Mouse (Mus musculus) kidney, postnatal 10 days (tissue): Measurements from ENCODE around the gene Mtmr6.

Experiments
- DNase-seq: peaks from one replicate; pipeline ENCODE4 v3.0.0; 2021; ENCODE audit warnings: mixed read lengths

The Mtmr6 gene

GRCm38 (mm10) chr14:60264990-60265876, at the start of gene Mtmr6:
Gene Mtmr6, plus strand, starts transcription at chr14:60265228.
- peak; percentile 96 for DNase-seq

DNA sequence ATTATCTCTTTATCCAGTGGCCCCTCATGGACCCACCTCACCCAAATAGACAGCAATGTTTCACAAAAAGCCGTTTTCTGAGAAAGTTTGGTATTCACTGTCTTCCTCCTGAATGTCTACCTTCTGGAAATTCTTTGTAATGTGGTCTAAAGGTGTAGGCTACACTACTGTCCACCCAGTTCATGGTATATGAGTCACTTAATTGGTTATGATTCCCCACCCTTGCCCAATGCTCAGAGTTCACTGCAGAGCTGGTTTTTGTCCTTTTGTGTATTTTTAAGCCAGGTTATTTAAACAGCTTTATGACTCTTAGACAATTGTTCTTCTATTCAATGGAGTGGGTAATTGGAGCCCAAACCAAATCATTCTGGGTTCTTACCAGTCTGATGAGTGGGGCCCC, 48.9 kb upstream of the Mtmr6 start:
- no peak for DNase-seq

GRCm38 (mm10) chr14:60217616-60218015, 47.4 kb upstream of the Mtmr6 start:
- no peak for DNase-seq

GRCm38 (mm10) chr14:60219886-60220285, 45.1 kb upstream of the Mtmr6 start:
- DNase-seq, result no peak

- DNase-seq, result no peak
Observed at GRCm38 (mm10) chr14:60238551-60238950, 26.5 kb upstream of the Mtmr6 start.

GRCm38 (mm10) chr14:60250366-60250765, 14.7 kb upstream of the Mtmr6 start:
- DNase-seq, result no peak

DNA sequence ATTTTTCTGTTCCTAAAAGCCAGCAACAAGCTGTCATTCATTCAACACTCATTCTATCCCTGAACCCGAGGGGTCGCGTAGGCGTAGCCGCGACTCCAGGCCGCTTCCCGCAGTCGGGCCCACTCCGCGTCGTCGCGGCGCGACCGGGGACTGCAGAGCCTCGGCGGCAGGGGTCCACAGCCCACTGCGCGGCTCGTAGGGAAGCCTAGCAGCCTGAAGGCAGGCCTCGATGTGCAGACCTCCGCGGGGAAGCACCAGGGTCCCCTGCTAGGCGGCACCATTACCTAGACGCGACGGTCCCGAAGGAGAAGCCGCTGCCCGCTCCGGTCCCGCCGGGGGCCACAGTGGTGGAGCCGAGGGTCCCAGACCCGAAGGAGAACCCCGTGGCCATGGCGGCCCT, 14.1 kb upstream of the Mtmr6 start:
- DNase-seq, result no peak

DNA sequence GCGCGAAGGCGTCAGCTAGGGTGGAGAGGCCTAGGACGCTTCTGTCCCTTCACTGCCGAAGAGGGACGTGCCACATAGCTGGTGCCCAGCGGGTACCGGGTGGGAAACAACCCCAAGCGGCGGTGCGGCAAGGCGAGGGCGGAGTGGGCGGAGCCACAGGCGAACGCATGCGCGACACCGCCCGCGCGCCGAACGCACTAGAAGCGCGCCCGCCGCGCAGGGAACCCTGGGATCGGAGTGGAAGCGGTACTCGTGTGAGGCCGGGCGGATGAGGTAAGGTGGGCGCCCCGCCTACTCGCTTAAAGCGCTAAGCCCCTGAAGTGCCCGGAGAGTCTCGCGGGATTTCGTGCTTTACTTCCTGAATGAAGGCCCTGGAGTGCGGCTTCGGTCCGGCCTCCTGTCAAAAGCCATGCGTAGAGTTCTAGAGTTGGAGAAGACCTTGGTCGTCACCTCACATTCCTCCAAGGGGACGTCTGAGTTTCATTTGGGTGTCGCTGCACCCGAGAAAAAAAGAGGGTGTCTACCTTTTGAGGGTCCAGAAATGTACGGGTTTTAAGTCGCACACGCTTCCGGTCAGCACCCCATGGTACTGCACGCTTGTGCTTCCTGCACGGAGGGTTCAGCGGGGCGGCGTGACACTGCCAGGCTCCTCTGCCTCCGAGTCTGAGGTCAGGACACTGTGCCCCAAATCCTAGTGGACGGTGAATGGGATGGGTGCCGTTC, 13.6 kb upstream of the Mtmr6 start, which contains the start of the genes Nupl1 and Gm49336:
Nupl1 (minus strand) TSS at position 151 of the 723 bp plus-strand sequence.
Gm49336 (minus strand) TSS at position 227 of the 723 bp plus-strand sequence.
- DNase-seq, result peak; percentile 99

GRCm38 (mm10) chr14:60252004-60253000, 12.7 kb upstream of the Mtmr6 start:
- peak; percentile 41 for DNase-seq

DNA sequence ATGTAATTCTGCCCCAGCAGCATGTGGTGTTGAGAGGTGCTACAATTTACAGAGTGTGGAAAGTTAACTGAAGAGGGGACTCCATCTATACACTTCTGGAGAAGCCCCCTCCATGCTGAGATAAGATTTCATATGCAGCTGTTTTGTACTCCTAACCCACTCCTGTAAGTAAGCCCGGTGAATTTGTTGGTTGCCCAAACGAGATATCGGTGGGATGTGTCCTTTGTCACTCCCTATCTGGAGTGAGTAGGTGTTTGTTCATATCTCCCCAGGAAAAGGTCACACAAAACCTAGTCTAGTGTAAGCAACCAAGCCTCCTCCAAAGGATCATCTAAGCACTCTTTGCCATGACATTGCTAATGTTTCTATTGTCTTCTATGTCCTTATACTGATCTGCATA, 11.6 kb upstream of the Mtmr6 start:
- no peak for DNase-seq

GRCm38 (mm10) chr14:60254774-60255173, 10.3 kb upstream of the Mtmr6 start:
- no peak for DNase-seq

GRCm38 (mm10) chr14:60256356-60256755, 8.7 kb upstream of the Mtmr6 start:
- no peak for DNase-seq

GRCm38 (mm10) chr14:60257101-60257500, 7.9 kb upstream of the Mtmr6 start:
- DNase-seq, result no peak

GRCm38 (mm10) chr14:60257851-60258250, 7.2 kb upstream of the Mtmr6 start:
- no peak for DNase-seq

DNA sequence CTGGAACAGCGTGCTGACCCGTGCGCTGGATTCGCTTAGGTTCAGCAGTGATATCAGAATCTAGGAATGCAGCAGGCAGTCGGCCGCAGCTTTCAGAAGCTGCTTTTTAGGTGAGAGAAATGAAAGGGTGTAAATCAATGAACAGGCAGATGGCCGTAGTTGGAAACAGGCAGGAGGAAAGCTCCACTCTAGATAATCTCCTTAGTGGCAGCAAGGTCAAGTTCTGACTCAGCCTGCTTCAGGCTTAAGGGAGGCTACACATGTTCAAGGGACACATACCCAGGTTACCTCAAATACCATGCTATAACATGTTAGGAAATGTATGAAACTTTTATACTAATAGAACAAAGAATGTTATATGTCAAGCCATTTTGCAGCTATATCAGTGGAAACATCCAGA, 2.7 kb upstream of the Mtmr6 start:
- no peak for DNase-seq

DNA sequence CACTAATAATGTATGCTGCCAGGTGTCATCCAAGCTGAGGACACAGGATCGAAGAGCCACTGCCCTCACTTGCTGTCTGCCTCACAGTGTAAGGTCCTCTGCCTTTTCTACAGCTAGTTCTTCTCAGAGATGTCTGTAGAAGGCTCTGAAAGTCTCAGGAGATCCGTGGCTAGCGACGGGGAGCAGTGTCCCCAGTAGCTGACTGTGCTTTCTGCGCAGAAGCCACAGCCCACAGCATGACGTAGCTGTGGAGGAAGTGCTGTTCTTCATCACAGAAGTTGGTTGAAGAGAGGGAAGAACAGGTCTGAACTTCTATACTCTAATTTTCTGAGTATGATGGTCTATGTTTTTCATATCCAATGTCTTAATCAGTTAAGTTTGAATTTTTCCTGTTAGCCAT, 4.3 kb downstream of the Mtmr6 start:
- DNase-seq, result no peak

DNA sequence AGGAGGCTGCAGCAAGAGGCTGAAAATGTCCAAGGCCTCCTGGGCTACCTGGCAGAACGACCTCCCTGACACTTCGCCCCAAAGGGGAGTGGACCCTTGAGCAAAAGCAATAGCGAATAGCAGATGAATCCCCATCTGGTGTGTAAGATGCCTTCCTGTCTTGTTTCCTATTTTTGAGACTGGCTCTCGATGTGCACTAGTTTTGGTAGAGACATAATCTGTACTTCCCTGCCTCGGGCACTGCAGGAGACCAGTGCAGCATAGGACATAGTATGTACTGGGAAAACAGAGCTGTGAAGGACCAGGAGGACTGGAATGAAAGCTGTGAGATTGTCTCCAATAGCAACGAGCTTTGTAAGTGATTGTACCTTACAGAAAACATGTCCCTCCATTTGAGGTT, 8.3 kb downstream of the Mtmr6 start:
- DNase-seq, result no peak

GRCm38 (mm10) chr14:60275301-60276276, 10.6 kb downstream of the Mtmr6 start:
- peak; percentile 22 for DNase-seq

DNA sequence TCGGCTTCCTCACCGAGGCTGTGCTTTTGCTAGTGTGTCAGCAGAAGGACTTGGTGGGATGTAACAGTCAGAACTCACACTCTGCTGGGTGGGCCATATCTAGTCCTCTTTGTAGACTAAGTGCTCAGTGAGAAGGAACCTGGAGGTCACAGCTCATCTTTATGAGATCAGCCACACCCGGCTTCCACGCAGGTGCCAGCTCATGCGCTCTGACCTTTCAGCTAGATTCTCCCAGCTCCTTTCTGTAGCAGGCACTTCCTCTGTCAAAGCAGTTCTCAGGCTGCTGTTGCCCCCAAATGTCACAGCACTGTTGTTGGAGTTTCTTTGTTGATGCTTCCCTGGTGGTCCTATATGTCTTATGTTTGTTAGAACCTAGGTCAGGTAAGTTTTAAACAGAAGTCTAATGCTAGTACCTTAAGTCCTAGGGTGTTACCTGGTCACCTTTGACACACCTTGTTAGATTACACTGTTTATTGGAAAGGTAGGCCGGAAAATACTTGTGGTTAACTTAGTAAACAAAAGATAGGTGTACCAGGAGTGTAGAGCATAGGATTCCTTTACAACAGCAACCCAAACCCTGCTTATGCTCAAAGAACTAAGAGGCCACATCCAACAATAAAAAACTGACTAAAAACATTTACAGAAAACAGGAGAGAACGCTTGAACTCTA, 21.3 kb downstream of the Mtmr6 start:
- DNase-seq, result no peak

- DNase-seq, result no peak
Observed at GRCm38 (mm10) chr14:60290363-60290762, 25.3 kb downstream of the Mtmr6 start.

- no peak for DNase-seq
Observed at GRCm38 (mm10) chr14:60295531-60295930, 30.5 kb downstream of the Mtmr6 start.
